Mouse (Mus musculus) stomach, postnatal 0 days (tissue): ENCODE measurements around the gene Zmiz1.

Source experiments
- CTCF ChIP-seq: IDR thresholded peaks from 2 replicates; pipeline ENCODE4 v1.5.1; 2016; ENCODE audit warnings: antibody characterized with exemption, low read depth, mild to moderate bottlenecking, moderate library complexity
- EP300 ChIP-seq: optimal IDR thresholded peaks from 2 replicates; pipeline ENCODE3; 2016; ENCODE audit warnings: antibody characterized with exemption

- no peak for TF ChIP-seq CTCF
- no peak for TF ChIP-seq EP300
These were observed 38.0 kb downstream of the Zmiz1 start for GRCm38 (mm10) chr14:25496989-25497388.
